Mouse (Mus musculus): ENCODE results near the gene Sort1. TPM values are rescaled to one million over a fixed set of nuclear protein-coding genes. Genes with fewer than 3 reads are reported as not detected.

Sort1 gene
- polyA plus RNA-seq, 1 experiment from 2014 or later = 13.5 TPM

- Histone ChIP-seq H3K36me3 (ENCODE audit: control insufficient read depth, insufficient read depth, low read length) (no peaks in the 10 kb centered on the region), H3K9me3 (ENCODE audit: control insufficient read depth, low read length) (no peaks in the 10 kb centered on the region), H3K4me1 (replicated peaks; ENCODE audit: control insufficient read depth, insufficient read depth, low read length) (peaks cover 19% of the 10 kb centered on the region), H3K4me2 (ENCODE audit: low read length) (no peak overlapping the region), H3K27me3 (replicated peaks; ENCODE audit: control insufficient read depth, insufficient read depth, low read length) (no peaks in the 10 kb centered on the region), H3K4me3 (ENCODE audit: low read depth, low read length) (no peak overlapping the region), H3K27ac (ENCODE audit: low read depth) (no peak overlapping the region), H3K9ac (ENCODE audit: low read length) (no peak overlapping the region)
- no peak for ATAC-seq (replicated peaks; ENCODE audit: low FRiP score, low TSS enrichment, low read depth)
- no peak for DNase-seq (ENCODE audit: low spot score)
- WGBS = 82% methylated on average over 7 of the region's 7 CpGs
Observed at GRCm38 (mm10) chr3:108378875-108379663, 95.2 kb downstream of the Sort1 start.

GRCm38 (mm10) chr3:108380695-108381094 is 96.8 kb downstream of the Sort1 start:
- DNase-seq (ENCODE audit: low spot score) = no peak
- Histone ChIP-seq H3K9ac (ENCODE audit: low read length) (no peak overlapping the region), H3K4me2 (ENCODE audit: low read length) (no peak overlapping the region), H3K36me3 (ENCODE audit: control insufficient read depth, insufficient read depth, low read length) (no peaks in the 10 kb centered on the region), H3K4me3 (ENCODE audit: low read depth, low read length) (no peak overlapping the region), H3K27ac (ENCODE audit: low read depth) (no peak overlapping the region), H3K9me3 (ENCODE audit: control insufficient read depth, low read length) (no peaks in the 10 kb centered on the region), H3K27me3 (replicated peaks; ENCODE audit: control insufficient read depth, insufficient read depth, low read length) (no peaks in the 10 kb centered on the region), H3K4me1 (replicated peaks; ENCODE audit: control insufficient read depth, insufficient read depth, low read length) (peaks cover 19% of the 10 kb centered on the region)
- ATAC-seq (replicated peaks; ENCODE audit: low FRiP score, low TSS enrichment, low read depth) = no peak
- WGBS = 80% methylated on average over 6 of the region's 6 CpGs

- no peaks in the 10 kb centered on the region for H3K27me3 ChIP-seq (replicated peaks; ENCODE audit: control insufficient read depth, insufficient read depth, low read length)
- no peak overlapping the region for H3K9ac ChIP-seq (ENCODE audit: low read length)
- WGBS = 54% methylated on average over 14 of the region's 14 CpGs
- H3K4me2 ChIP-seq (ENCODE audit: low read length) = peak overlapping the region; percentile 81
- DNase-seq (ENCODE audit: low spot score) (no peak), ATAC-seq (replicated peaks; ENCODE audit: low FRiP score, low TSS enrichment, low read depth) (no peak)
- H3K4me1 ChIP-seq (replicated peaks; ENCODE audit: control insufficient read depth, insufficient read depth, low read length) = peaks cover 19% of the 10 kb centered on the region
- peak overlapping the region; percentile 8; the same call in 1 of the 2 replicates for H3K27ac ChIP-seq (ENCODE audit: low read depth)
- H3K36me3 ChIP-seq (ENCODE audit: control insufficient read depth, insufficient read depth, low read length) = peaks cover 11% of the 10 kb centered on the region; the same call in 1 of the 2 replicates
- no peaks in the 10 kb centered on the region for H3K9me3 ChIP-seq (ENCODE audit: control insufficient read depth, low read length)
- H3K4me3 ChIP-seq (ENCODE audit: low read depth, low read length) = no peak overlapping the region
Observed at GRCm38 (mm10) chr3:108381945-108382875, 98.3 kb downstream of the Sort1 start.

GRCm38 (mm10) chr3:108383485-108384354 is 99.8 kb downstream of the Sort1 start, which contains the start of gene Psrc1:
Gene Psrc1 (plus strand): TSS chr3:108383839.
- under 1% methylated on average over 44 of the region's 44 CpGs for WGBS
- ATAC-seq (replicated peaks; ENCODE audit: low FRiP score, low TSS enrichment, low read depth) (peak; percentile 87), DNase-seq (ENCODE audit: low spot score) (peak; percentile 93)
- H3K9ac ChIP-seq (ENCODE audit: low read length) = peak within 1 kb of the TSS; percentile 46
- H3K27me3 ChIP-seq (replicated peaks; ENCODE audit: control insufficient read depth, insufficient read depth, low read length) = no peaks in the 10 kb centered on the region
- H3K9me3 ChIP-seq (ENCODE audit: control insufficient read depth, low read length) = no peaks in the 10 kb centered on the region
- H3K4me1 ChIP-seq (replicated peaks; ENCODE audit: control insufficient read depth, insufficient read depth, low read length) = peaks cover 21% of the 10 kb centered on the region
- H3K4me2 ChIP-seq (ENCODE audit: low read length) = peak within 1 kb of the TSS; percentile 81
- H3K4me3 ChIP-seq (ENCODE audit: low read depth, low read length) = peak within 1 kb of the TSS; percentile 65
- peaks cover 23% of the 10 kb centered on the region for H3K36me3 ChIP-seq (ENCODE audit: control insufficient read depth, insufficient read depth, low read length)
- H3K27ac ChIP-seq (ENCODE audit: low read depth) = peak within 1 kb of the TSS; percentile 38; the same call in 1 of the 2 replicates

GRCm38 (mm10) chr3:108384425-108384824 is 100.5 kb downstream of the Sort1 start:
- H3K4me3 ChIP-seq (ENCODE audit: low read depth, low read length) = peak overlapping the region; percentile 65
- H3K4me2 ChIP-seq (ENCODE audit: low read length) = peak overlapping the region; percentile 81
- H3K27ac ChIP-seq (ENCODE audit: low read depth) = no peak overlapping the region
- H3K9ac ChIP-seq (ENCODE audit: low read length) = peak overlapping the region; percentile 46
- DNase-seq (ENCODE audit: low spot score) (no peak), ATAC-seq (replicated peaks; ENCODE audit: low FRiP score, low TSS enrichment, low read depth) (no peak)
- H3K4me1 ChIP-seq (replicated peaks; ENCODE audit: control insufficient read depth, insufficient read depth, low read length) = peaks cover 24% of the 10 kb centered on the region
- peaks cover 23% of the 10 kb centered on the region for H3K36me3 ChIP-seq (ENCODE audit: control insufficient read depth, insufficient read depth, low read length)
- 31% methylated on average over 2 of the region's 2 CpGs for WGBS
- no peaks in the 10 kb centered on the region for H3K9me3 ChIP-seq (ENCODE audit: control insufficient read depth, low read length)
- no peaks in the 10 kb centered on the region for H3K27me3 ChIP-seq (replicated peaks; ENCODE audit: control insufficient read depth, insufficient read depth, low read length)

- H3K27me3 ChIP-seq (replicated peaks; ENCODE audit: control insufficient read depth, insufficient read depth, low read length) = no peaks in the 10 kb centered on the region
- DNase-seq (ENCODE audit: low spot score) = no peak
- ATAC-seq (replicated peaks; ENCODE audit: low FRiP score, low TSS enrichment, low read depth) = no peak
- H3K27ac ChIP-seq (ENCODE audit: low read depth) = no peak overlapping the region
- H3K9me3 ChIP-seq (ENCODE audit: control insufficient read depth, low read length) = no peaks in the 10 kb centered on the region
- no peak overlapping the region for H3K9ac ChIP-seq (ENCODE audit: low read length)
- H3K4me3 ChIP-seq (ENCODE audit: low read depth, low read length) = no peak overlapping the region
- WGBS = 88% methylated on average over 10 of the region's 10 CpGs
- peaks cover 24% of the 10 kb centered on the region for H3K4me1 ChIP-seq (replicated peaks; ENCODE audit: control insufficient read depth, insufficient read depth, low read length)
- no peak overlapping the region for H3K4me2 ChIP-seq (ENCODE audit: low read length)
- H3K36me3 ChIP-seq (ENCODE audit: control insufficient read depth, insufficient read depth, low read length) = peaks cover 23% of the 10 kb centered on the region
Observed at GRCm38 (mm10) chr3:108386186-108386585, 102.3 kb downstream of the Sort1 start.

- H3K4me3 ChIP-seq (ENCODE audit: low read depth, low read length) = no peak overlapping the region
- H3K9me3 ChIP-seq (ENCODE audit: control insufficient read depth, low read length) = no peaks in the 10 kb centered on the region
- 0% methylated on average over 5 of the region's 5 CpGs for WGBS
- H3K36me3 ChIP-seq (ENCODE audit: control insufficient read depth, insufficient read depth, low read length) = peaks cover 23% of the 10 kb centered on the region
- peak overlapping the region; percentile 31; the same call in 1 of the 2 replicates for H3K4me2 ChIP-seq (ENCODE audit: low read length)
- peak; percentile 71 for ATAC-seq (replicated peaks; ENCODE audit: low FRiP score, low TSS enrichment, low read depth)
- H3K9ac ChIP-seq (ENCODE audit: low read length) = no peak overlapping the region
- H3K4me1 ChIP-seq (replicated peaks; ENCODE audit: control insufficient read depth, insufficient read depth, low read length) = peaks cover 20% of the 10 kb centered on the region
- H3K27me3 ChIP-seq (replicated peaks; ENCODE audit: control insufficient read depth, insufficient read depth, low read length) = no peaks in the 10 kb centered on the region
- H3K27ac ChIP-seq (ENCODE audit: low read depth) = no peak overlapping the region
- DNase-seq (ENCODE audit: low spot score) = peak; percentile 99
Observed at GRCm38 (mm10) chr3:108389111-108389545, 105.2 kb downstream of the Sort1 start.

GRCm38 (mm10) chr3:108392299-108392698 is 108.4 kb downstream of the Sort1 start:
- Histone ChIP-seq H3K4me3 (ENCODE audit: low read depth, low read length) (no peak overlapping the region), H3K9me3 (ENCODE audit: control insufficient read depth, low read length) (no peaks in the 10 kb centered on the region), H3K4me1 (replicated peaks; ENCODE audit: control insufficient read depth, insufficient read depth, low read length) (peaks cover 20% of the 10 kb centered on the region), H3K4me2 (ENCODE audit: low read length) (peak overlapping the region; percentile 37), H3K36me3 (ENCODE audit: control insufficient read depth, insufficient read depth, low read length) (peaks cover 12% of the 10 kb centered on the region), H3K27ac (ENCODE audit: low read depth) (peak overlapping the region; percentile 27; the same call in 1 of the 2 replicates), H3K9ac (ENCODE audit: low read length) (no peak overlapping the region), H3K27me3 (replicated peaks; ENCODE audit: control insufficient read depth, insufficient read depth, low read length) (no peaks in the 10 kb centered on the region)
- WGBS = 9% methylated on average over 10 of the region's 10 CpGs
- no peak for DNase-seq (ENCODE audit: low spot score)
- ATAC-seq (replicated peaks; ENCODE audit: low FRiP score, low TSS enrichment, low read depth) = no peak
